Mouse (Mus musculus) mature B cell (primary cell): Measurements from ENCODE around the gene Phyh.
"Not testable (repeated sequence)": the region's sequence is repeated elsewhere in the genome, so short reads cannot be mapped to it uniquely, and the experiment has no call there.

Experiments
- in situ Hi-C: fragments of 300-500 bp; cut with MboI; formaldehyde crosslinking; loops from 2 replicates; pipeline ENCODE4 v1.14.3; 2019

The Phyh gene

DNA sequence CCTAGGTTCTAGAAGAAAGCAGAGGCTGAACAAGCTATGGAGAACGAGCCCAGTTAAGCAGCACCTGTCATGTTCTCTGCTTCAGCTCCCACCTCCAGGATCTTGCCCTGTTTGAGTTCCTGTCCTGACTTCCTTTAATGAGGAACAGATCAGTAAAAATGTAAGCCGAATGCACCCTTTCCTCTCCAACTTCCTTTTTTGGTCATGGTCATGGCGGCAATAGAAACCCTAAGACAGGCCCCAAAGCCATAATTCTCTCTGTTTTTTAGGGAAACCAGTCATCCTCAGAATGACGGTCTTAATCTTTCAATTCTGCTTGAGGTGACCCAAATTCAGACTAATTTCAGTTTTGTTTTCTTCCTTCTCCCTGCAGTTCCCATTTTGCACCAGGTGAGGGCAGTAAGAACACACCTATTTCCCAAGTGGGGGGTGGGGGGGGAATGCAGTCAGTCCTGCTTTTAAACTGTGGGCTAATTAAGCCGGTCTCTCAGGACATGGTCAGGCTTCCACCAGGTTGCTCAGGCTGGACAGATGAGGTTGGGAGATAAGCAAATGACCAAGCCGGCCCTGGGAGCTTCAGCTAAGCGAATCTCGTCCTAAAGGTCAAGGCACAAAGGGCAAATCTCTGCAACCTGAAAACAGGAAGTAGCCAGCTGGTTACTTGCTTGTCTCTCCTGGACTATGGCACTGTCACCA lies 1.3 kb upstream of the Phyh start:
- in situ Hi-C loops: no loop called here

DNA sequence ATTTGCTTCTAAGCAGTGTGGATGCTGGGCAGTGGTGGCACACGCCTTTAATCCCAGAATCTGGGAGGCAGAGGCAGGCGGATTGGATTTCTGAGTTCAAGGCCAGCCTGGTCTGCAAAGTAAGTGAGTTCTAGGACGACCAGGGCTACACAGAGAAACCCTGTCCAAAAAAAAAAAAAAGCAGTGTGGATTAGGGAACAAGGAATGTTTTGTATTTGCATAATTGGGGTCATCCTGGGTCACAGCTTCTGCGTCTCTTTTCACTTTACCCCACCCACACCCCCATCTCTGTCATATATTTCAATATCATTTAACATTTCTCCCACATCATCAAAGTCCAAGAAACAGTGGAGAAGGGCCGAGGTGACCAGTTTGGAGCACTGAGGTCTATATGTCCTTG lies 2.2 kb downstream of the Phyh start:
- in situ Hi-C loops: no loop called here

DNA sequence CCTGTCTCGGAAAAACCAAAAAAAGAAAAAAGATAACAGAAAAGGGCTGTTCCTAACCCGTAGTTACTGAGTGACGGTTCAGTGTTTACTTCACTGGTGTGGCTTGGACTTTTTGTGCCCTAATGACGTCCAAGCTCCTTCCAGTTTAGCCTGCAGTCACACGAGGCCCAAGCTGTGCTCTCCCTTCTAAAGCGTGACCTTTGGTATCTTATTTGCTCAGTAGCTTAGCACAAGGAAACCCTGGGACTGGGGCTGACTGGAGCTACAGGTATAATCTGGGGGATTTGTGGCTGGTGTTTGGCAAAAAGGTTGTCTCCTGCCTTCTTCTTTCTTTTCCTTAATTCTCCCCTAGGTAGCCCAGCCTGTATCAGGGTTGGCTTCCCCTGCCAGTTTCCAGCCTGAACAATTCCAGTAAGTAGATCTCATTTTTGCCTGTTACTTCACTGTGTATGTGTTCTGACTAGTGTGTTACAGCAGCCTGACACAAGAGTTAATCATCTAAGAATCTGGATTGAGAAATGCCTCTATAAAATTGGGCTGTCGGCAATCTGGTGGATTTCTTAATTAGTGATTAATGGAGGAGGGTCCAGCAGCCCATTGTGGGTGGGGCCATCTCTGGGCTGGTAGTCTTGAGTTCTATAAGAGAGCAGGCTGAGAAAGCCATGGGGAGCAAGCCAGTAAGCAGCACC lies 3.8 kb downstream of the Phyh start:
- in situ Hi-C loops: no loop called here

DNA sequence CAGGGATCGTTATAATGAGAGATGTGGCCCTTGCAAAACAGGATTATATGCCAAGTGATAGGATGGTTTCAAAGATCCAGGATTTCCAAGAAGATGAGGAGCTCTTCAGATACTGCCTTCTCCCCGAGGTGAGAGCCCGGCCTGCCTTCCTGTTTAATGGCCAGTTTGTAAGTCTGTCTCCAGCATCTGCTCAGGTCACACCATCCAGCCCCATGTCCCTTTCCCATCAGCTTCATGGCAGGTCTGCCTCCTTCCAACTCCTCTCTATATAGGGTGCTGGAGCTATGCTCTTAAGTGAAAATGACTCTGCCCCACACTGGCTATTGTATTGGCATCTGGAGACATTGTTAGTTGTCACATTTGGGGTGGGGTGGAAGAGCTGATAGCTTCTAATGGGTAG lies 8.6 kb downstream of the Phyh start:
- in situ Hi-C loops: no loop called here

DNA sequence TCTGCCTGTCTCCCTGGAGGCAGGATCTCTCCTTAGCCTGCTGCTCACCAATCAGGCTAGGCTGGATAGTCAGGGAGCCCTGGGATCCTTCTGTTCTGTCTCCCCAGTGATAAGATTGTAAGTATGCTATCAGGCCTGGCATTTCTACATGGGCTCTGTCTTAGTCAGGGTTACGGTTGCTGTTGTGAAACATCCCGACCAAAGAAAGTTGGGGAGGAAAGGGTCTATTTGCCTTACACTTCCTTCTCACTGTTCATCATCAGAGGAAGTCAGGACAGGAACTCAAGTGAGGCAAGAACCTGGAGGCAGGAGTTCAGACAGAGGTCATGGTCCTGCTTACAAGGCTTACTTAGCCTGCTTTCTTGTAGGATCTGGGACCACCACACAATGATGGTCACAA lies 10.4 kb downstream of the Phyh start:
- in situ Hi-C loops: no loop called here

DNA sequence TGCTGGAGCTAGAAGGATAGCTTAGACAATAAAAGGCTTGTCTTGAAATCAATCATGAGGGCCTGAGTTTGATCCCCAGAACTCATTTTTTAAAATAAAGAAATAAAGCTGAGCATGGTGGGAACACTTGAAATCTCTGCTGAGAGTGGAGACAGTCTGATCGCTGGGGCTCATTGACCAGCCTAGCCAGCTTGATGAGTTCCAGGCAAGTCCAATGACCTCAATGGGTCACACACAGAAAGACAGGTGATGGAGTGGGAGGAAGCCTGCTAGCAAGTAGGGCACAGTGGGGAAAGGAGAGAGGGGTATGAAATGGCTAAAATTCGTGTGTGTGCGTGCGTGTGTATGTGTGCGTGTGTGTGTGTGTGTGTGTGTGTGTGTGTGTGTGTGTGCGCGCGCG lies 15.7 kb downstream of the Phyh start:
- in situ Hi-C loops: no loop called here

DNA sequence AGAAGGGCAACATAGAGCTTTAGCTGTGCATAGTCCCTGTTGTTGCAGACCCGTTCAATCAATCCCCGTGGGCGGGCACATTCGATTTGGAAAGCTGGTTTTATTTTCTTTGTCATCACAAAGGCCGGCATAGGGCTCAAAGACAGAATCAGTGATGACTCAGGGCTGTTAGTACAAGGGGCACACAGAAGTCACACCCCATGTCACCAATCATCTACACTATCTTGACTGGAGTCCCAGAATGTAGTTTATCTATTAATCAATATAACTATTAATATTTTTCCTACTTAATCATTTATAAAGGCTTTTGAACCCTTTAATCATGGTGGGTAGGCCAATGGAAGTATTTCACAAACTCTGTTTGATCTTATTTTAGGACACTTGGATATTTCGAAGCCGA lies 19.1 kb downstream of the Phyh start:
- in situ Hi-C loops: no loop called here

DNA sequence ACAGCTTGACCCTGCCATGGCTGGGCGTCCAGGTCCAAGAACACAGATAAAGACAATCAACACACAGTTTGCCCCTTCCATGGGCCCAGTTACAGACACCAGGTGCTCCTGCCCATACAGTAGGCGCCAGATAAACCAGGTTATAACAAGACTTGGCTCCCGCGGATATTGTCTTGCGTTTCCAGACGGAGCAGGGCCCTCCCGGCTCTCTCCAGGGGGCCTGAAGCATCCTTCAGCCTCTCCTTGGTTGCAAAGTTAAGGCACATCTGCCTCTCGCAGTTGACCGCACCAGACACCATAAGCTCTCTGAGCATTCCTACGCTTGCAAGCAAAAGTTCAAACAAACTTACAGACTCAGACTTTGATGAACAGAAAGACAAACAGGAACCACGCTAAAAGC lies 22.0 kb downstream of the Phyh start:
- in situ Hi-C loops: no loop called here

DNA sequence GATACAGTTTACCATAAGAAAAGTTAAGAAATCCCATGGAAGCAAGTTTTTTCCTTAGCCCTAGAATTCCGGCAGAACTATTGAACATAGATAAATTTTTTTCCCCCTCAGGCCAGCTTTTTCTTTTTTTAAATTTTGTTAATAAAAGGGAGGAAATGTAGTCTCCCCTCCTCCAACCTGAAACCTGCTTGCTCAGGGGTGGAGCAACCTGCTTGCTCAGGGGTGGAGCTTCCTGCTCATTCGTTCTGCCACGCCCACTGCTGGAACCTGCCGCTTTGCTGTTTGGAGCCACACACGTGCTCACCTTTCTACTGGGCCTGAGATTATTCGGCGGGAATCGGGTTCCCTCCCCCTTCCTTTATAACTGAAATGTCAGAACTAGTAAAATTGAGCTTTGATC lies 30.9 kb downstream of the Phyh start:
- in situ Hi-C loops: not testable (repeated sequence)

DNA sequence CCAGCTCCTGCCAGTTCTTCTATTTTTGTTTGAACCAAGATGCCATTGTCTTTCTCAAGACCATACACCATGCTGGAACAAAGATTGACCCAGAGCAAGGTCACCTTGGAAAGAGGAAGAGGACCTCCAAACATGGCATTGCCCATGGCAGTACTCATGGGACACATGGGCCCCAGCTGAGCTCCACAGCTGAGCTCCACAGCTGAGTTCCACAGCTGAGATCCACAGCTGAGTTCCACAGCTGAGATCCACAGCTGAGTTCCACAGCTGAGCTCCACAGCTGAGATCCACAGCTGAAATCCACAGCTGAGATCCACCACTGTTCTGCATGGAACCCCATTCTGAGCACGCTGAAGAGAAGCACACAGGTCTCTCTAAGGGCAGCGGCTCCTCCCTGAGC lies 32.2 kb downstream of the Phyh start:
- in situ Hi-C loops: no loop called here

DNA sequence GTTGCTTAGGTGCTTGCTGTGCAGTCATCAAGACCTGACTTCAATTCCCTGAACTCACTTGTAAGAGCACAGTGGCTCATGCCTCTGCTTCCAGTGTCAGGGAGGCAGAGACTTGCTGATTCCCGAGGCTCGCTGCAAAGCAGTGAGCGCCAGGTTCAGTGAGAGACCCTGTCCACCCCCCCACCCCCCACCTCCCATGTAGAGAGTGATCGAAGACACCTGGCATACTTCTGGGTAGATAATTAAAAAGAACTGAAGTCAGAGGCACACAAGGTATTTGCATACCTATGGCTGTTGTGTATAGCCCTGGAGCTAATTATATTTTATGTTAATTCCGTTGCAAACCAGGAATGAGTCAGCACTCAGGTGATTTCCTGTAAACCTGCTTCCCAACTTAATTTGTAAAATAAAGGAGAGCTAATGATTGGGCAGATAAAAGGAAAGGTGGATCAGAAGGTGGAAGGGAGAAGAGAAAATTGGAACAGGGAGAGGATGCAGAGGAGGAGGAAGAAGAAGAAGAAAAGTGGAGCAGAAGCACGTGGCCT lies 35.5 kb downstream of the Phyh start:
- in situ Hi-C loops: no loop called here

DNA sequence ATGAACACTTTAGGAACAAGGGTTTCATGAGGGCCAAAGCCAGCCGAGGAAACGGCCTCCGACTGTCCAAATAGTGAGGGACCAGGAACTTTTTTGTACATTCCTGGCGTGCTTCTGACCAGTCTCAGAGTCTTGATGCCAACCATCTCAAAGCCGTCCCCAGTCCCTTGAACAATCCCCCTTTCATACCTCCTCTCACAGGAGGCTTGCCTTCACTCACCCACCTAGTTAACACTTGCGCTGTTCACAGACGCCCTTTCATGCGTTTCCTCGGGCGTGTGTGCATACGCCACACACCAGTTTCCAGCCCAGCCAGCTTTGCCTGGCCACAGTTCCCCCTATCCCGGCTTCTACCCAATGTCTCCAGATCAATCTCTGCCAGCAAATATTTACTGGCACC lies 39.2 kb downstream of the Phyh start:
- in situ Hi-C loops: no loop called here

DNA sequence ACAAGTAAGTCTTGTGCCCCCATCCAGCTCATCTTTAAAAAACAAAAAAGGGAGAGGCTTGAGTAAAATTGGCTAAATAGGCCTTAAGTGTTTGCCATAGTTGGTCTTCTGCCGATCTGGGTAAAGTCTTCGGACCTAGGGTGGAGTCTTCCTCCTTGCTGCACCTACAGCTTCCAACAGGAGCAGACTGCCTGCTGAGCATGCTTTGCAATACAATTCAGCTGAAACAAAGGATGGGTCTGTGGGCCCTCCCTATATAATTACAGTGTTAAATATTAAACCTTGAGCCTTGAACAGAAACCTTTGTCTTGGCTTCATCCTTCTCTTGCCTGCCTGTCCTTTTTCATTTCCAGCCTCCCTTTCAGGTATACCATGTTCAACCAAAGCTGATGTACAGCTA lies 49.0 kb downstream of the Phyh start:
- in situ Hi-C loops: no loop called here

DNA sequence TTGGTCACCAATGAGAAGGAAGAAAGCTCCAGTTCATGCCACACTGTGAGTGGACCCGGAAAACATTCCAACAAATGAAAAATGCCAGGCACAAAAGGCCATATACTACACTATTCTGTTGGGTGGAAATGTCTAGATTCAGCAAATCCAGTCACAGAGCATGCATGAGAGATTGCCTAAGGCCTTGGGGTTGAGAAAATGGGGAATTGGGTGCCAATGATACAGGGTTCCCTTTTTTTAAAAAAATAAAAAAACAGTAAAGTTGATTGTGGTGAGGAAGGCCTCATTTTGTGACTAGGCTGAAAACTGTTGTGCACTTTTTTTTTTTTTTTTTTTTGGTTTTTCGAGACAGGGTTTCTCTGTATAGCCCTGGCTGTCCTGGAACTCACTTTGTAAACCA lies 50.3 kb downstream of the Phyh start:
- in situ Hi-C loops: no loop called here

DNA sequence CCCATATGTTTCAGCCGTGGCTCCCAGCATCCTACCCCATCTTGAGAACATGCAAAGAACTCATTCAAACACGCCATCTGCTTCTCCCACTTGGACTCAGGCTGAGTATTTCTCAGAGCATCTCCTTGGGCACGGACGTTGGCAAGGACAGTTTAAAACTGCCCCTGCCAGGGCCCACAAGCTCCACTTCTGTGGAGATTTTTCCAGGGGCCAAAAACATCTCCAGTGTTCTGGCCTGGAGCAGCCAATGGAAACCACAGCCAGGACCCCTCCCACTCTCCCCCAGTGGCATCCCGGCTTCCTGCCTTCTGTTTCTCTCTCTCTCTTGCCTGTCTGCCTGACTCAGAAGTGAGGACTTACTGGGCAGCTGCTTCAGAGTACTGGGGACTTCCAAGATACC lies 57.0 kb downstream of the Phyh start, which contains the start of gene Ucma:
Gene Ucma, plus strand, starts transcription at position 316 of the 400 bp plus-strand sequence.
- in situ Hi-C loops: no loop called here

DNA sequence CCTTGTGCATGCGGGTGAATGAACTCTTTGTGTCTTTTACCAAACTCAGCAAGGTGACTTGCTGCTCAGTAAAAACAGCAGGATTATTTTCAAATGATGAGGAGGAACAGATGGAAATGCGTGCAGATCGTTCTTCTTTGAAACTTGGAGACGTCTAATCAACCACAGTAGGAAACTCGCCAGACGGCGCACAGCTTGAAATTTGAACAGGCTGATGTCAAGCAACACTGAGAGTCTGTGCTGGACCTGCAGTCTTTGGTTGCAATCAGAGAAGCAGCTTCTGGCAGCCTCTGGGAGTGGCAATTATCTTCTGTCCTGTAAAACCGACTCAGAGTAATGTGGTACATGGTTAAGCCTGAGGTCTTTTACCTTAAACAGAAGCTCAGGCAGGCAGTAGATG lies 59.3 kb downstream of the Phyh start:
- in situ Hi-C loops: no loop called here

DNA sequence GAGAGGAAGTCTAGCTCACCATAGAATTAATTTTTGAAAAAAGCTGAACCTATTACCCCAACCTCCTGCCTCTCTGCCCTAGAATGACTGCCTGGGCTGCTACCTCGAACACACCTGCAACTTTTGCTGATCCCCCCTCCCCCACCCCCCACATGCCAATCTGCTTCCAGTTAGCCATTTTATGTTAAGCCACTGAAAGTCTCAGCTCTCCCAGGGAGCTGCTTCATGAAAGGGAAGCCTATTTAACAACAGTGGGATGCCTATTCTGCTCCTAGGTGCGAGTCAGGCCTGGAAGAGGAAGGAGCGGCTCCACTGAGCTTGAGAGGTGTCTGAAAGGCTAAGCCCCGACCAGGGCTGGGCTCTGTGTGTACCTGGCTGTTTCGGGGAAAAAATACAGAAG lies 65.2 kb downstream of the Phyh start:
- in situ Hi-C loops: no loop called here

DNA sequence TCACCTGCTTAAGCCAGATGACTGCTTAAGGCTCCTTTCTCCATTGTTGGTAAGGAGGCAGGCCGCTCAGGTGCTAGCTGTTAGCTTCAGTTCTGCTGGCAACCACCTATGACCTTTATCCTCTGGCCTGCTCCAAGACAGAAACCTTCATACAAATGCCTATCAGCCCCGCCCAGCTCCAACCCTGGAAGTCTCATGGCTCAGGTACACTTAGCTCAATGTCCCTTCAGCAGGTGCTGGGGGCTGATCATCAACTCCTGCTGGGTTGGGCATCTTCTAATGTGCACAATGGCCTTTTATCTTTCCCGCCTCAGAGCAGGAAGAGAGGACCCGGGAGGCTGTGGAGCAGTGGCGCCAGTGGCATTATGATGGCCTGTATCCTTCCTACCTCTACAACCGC lies 66.2 kb downstream of the Phyh start:
- in situ Hi-C loops: no loop called here

DNA sequence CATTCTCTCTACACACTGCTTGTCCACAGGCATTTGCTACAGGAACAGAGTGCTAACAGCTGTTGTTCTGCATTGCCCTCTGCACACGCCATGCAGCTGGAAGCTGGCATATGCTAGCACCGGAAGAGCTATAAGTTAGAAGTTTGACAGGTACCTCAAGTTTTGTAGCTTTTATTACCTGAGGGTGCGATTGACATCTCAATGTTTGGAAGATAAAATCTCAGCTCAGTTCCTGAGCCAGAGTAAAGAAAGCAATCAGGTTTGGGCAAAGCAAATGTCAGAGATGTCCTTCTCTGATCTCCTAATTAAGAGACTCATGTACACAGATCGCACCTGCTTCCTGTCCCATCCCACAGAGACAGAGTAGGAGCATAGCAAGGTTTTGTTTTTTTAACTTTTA lies 68.0 kb downstream of the Phyh start:
- in situ Hi-C loops: no loop called here

DNA sequence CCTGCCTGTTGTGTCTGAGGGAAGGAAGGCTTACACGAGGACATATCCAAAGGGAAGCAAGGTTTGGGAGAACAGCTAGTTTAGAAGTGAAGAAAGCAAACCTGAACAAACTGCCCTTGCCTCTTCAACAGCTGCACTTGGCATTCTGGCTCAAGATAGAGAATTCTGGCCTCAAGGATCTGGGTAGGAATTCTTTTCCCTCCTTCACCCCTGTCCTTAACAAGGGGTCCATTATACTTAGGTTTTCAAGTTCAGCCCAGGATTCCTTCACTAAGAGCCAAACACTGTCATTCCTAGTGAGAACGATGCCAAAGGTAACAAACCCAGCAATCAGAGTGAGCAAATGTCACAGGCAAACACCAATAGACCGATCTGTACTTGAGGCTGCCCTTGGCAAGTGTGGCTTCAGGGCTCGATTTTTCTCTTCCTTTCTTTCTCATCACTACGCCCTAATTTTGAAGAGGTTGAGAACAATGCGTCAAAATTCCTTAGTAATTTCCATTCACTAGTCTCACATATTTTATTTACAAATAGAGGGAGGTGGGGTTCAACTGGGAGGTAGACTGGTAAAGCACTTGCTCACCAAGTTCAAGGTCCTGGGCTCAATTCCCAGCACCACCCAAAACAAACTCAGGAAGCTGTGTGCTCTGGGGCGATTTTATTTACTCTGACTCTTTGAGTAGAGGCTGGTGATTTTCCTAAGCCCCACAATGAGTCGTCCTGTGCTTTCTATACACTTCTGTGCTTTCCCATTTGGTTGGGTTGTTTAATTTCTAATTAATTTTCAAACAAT lies 68.8 kb downstream of the Phyh start:
- in situ Hi-C loops: no loop called here
